Mouse (Mus musculus) central nervous system, embryonic 14 days (tissue): ENCODE data around the gene Zkscan17. TPM values are rescaled to one million over a fixed set of nuclear protein-coding genes. Genes with fewer than 3 reads are reported as not detected.

Experiments used
- polyA plus RNA-seq: library from polyadenylated mRNA; depleted of rRNA; stranded (reverse); fragments of >200 nt; gene quantifications from 2 replicates; pipeline ENCODE4 v1.2.3, GENCODE M21; 2012; rRNA removed

Gene Zkscan17
- polyA plus RNA-seq: 13.5 and 14.5 TPM in 2 replicates

DNA sequence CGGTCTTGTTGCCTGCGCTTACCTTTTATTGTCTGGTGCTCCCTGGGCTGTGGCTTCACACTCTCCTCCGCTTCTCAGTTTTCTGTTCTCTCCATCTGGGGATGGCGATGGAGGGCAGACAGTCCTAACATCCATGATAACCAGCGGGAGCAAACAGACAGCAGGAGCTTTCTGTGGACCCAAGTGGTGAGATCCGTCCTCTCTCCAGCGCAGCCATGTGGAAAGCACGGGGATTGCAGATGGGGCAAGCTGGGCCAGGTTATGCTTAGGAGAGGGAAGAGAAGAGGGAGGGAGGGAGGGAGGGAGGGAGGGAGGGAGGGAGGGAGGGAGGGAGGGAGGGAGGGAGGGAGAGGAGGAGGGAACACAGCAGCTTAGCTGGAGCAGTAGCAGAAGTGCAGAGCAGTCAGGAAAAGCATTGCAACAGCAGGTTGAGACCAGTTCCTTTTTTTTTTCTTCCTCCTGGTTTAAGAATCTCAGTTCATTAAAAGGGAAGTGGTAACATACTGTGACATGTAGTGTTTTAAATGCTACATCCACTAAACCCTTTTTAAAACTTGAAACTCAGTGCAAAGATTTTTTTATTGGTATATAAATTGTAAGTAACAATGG, at the start of gene Zkscan17:
TSS of gene Zkscan17 (minus strand) at position 280 of the 609 bp plus-strand sequence.

DNA sequence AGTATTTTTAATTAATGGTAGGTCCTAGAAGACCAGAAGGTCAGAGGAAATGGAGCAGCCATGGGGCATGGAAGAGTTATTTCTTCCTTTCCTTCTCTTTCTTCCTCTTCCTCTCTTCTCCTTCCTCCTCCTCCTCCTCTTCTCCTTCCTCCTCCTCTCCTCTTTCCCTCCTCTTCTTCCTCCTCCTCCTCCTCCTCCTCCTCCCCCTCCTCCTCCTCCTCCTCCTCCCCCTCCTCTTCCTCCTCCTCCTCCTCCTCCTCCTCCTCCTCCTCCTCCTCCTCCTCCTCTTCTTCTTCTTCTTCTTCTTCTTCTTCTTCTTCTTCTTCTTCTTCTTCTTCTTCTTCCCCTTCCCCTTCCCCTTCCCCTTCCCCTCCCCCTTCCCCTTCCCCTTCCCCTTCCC, 49.6 kb upstream of the Zkscan17 start, which contains the start of gene Olfr222:
TSS of gene Olfr222 (minus strand) at position 101 of the 400 bp plus-strand sequence.

DNA sequence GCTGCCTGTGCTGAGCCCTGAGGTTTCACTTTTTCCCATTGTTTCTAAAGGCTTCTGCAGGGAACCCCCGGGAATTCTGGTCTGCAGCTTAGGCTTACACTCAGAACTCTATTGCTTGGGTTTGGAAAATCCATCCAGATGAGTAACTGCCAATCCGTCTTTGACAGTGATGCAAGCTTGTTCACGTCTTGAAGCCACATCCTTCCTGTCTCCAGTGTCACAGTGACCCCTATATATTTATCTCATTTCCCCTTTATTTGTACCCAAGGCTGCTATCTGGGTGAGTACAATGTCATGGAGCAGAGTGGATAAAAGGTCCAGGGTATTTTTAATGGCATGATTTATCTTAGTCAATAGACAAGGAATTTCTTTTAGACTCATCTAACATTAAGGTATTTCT, 14.8 kb upstream of the Zkscan17 start, which contains the start of gene Nlrp3:
TSS of gene Nlrp3 (plus strand) at position 245 of the 400 bp plus-strand sequence.

DNA sequence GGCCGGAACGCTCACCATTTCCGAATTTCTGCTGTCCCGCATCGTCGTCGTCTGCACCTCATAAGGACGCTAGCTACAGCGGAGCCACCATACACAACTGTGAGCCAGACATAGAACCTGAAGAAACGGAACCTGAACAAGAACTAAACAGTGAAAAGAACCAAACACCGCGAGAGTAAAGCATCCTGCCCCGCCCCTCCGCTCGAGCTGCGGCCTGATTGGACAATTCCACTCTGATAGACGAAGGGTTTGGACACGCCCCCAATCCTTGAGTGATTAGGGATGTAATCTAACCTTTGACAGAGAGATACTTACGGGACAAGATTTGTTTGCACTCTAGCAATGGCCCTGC, 54.2 kb downstream of the Zkscan17 start, which contains the start of gene Zfp867:
TSS of gene Zfp867 (minus strand) at position 149 of the 352 bp plus-strand sequence.

DNA sequence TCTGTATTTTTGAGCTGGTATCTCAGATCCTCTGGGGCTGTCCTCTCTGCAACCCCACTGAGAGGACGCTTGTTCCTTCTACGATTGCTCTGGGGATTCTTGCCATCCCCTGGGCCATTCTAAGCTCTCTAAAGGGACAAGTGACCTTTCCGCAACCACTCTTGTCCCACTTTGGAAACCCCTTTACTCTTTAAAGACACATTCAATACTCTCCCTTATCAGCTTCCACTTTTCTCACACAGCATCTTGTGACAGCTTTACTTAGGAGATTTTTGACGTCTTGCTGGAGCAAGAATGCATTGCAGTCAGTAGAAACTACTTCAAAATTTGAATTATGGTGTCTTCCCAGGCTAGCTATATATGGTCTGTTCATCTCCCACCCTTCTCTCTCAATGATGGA, 75.5 kb downstream of the Zkscan17 start, which contains the start of gene Snap47:
TSS of gene Snap47 (minus strand) at position 101 of the 400 bp plus-strand sequence.

DNA sequence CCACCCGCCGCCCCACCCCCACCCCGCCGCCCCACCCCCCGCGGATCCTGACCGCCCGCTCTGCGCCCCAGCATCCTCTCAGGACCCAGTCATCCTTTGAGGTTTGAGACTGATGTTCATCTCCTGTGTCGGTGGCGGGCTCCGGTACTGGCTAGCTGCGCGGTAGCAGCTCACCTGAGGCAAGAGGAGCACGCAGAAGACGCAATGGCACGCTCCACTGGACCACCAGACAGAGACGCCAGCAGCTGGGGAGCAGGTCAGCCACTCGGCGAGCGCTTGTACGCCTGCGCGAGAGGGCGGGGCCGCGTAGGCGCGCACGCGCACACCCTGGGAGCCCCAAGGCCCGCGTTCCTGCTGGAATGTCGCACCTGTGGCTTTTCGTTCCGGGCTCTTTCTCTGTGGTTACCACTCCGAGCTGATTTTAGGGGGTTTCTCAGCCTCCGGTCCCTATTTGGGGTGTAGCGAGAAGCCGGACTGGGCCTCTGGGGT, 76.8 kb downstream of the Zkscan17 start, which contains the start of gene Jmjd4:
TSS of gene Jmjd4 (plus strand) at position 305 of the 489 bp plus-strand sequence.

Other genes with a start within 250 kb of the Zkscan17 start
- 0.91 and 0.98 TPM in 2 replicates for gene Wnt3a, start 236.0 kb downstream of the Zkscan17 start, polyA plus RNA-seq
- 3.6 and 5.2 TPM in 2 replicates for gene Wnt9a, start 219.8 kb downstream of the Zkscan17 start, polyA plus RNA-seq
- gene Prss38, start 151.1 kb downstream of the Zkscan17 start, polyA plus RNA-seq: 0.14 and 0.20 TPM in 2 replicates
- 13.9 TPM in 2 replicates for gene Jmjd4, start 76.7 kb downstream of the Zkscan17 start, polyA plus RNA-seq
- gene Snap47, start 75.6 kb downstream of the Zkscan17 start, polyA plus RNA-seq: 283 and 284 TPM in 2 replicates
- 7.0 and 7.8 TPM in 2 replicates for gene Zfp867, start 54.3 kb downstream of the Zkscan17 start, polyA plus RNA-seq
- 0.39 and 0.55 TPM in 2 replicates for gene Nlrp3, start 14.8 kb upstream of the Zkscan17 start, polyA plus RNA-seq
- not detected in 2 replicates for gene Olfr222, start 49.5 kb upstream of the Zkscan17 start, polyA plus RNA-seq
- gene Olfr223, start 66.5 kb upstream of the Zkscan17 start, polyA plus RNA-seq: not detected in 2 replicates
- 124 and 142 TPM in 2 replicates for gene Mprip, start 134.6 kb upstream of the Zkscan17 start, polyA plus RNA-seq